Mouse (Mus musculus): ENCODE measurements around the gene Calhm5.

DNA sequence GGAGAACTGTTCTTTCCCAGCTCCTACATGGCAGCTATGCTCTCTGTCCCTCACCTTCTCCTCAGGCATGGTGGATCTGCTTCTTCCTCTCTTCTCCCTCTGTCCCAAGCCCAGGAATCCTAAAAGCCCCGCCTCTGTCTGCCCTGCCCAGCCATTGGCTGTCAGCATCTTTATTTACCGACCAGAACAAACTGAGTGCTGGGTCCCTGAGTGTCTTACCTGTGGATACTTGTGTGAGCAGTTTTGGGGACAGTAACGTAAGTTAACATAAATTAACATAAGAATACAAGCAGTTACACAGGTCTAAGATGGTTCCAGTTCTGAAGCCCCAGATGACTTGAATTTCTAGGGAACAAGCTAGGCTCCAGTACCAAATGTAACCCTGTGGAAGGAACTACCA lies 29.7 kb downstream of the Calhm5 start:
- TF ChIP-seq CTCF (IDR thresholded peaks at IDR 0.05; ENCODE audit: borderline replicate concordance, insufficient read depth, low read depth, low read length) = no peak
- TF ChIP-seq POLR2A (IDR thresholded peaks at IDR 0.05; ENCODE audit: borderline replicate concordance, insufficient read depth, low read length) = no peak
